9 mouse cellular contexts compared by ENCODE assay signal in genomic region chr15:52506930-52507329, GRCm38 (mm10).
A peak's percentile ranks its signal among the peaks of the same experiment; 100 is the strongest.
DNase-seq lines count a peak whose midpoint lies in the region; ATAC-seq and TF ChIP-seq lines count a peak whose summit lies in the region.
"Had no signal": no experiment of that assay in that cellular context is flagged by ENCODE, and none has a peak within 500 bp of the region (broad histone marks: within the 10 kb centered on the region; RNA-seq: fewer than 3 reads in every experiment).

No protein-coding gene starts in this region.

- H3K4me1 ChIP-seq in kidney, adult 2 months (ENCODE audit: control insufficient read depth, insufficient read depth, low read length): no peaks in the 10 kb centered on the region
- no peaks in the 10 kb centered on the region for H3K4me1 ChIP-seq in kidney, embryonic 16.5 days (ENCODE audit: insufficient read depth, low read length)

- 5% methylated on average over 7 of the region's 7 CpGs for WGBS in kidney, adult 2 months
- 4% methylated on average over 7 of the region's 7 CpGs for WGBS in kidney, embryonic 16.5 days

- H3K4me3 ChIP-seq in kidney, adult 2 months (ENCODE audit: insufficient read depth, low read depth, low read length): no peak overlapping the region
- H3K4me3 ChIP-seq in kidney, embryonic 16.5 days (ENCODE audit: low read length): no peak overlapping the region
- H3K4me3 ChIP-seq: heart, embryonic 13.5 days had no signal

- H3K9me3 ChIP-seq in kidney, embryonic 16.5 days (ENCODE audit: low read length): no peaks in the 10 kb centered on the region
- H3K9me3 ChIP-seq: heart, embryonic 13.5 days had no signal

- no peak overlapping the region for H3K9ac ChIP-seq in kidney, embryonic 16.5 days (replicated peaks; ENCODE audit: low read length)
- H3K9ac ChIP-seq: heart, embryonic 13.5 days had no signal

- peak; percentile 28 for DNase-seq in kidney, adult 2 months
- DNase-seq in CD4-positive helper T cell, adult 2 months (ENCODE audit: low read depth, low spot score): peak; percentile 34
- peak; percentile 6 for DNase-seq in T-cell, adult 2 months (ENCODE audit: low spot score)
- DNase-seq in cerebellum, postnatal 10 days: peak; percentile 82 to 85
- DNase-seq in heart, postnatal 4 days: peak; percentile 69
- DNase-seq in mesoderm, embryonic 11.5 days (ENCODE audit: low read depth, low spot score): peak; percentile 77

- no peak overlapping the region for H3K27ac ChIP-seq in kidney, adult 2 months (ENCODE audit: insufficient read depth, low read depth, low read length)
- H3K27ac ChIP-seq in kidney, embryonic 16.5 days (ENCODE audit: low read length): no peak overlapping the region
- H3K27ac ChIP-seq: heart, embryonic 13.5 days had no signal

- no peaks in the 10 kb centered on the region for H3K36me3 ChIP-seq in kidney, adult 2 months (ENCODE audit: control insufficient read depth, insufficient read depth, low read length)
- H3K36me3 ChIP-seq in kidney, embryonic 16.5 days (ENCODE audit: insufficient read depth, low read length): no peaks in the 10 kb centered on the region
- H3K36me3 ChIP-seq: heart, embryonic 13.5 days had no signal

- H3K27me3 ChIP-seq in kidney, adult 2 months (replicated peaks; ENCODE audit: control insufficient read depth, insufficient read depth, low read length): no peaks in the 10 kb centered on the region; the same call in 1 of the 2 replicates
- H3K27me3 ChIP-seq in kidney, embryonic 16.5 days (ENCODE audit: insufficient read depth, low read length): no peaks in the 10 kb centered on the region
- H3K27me3 ChIP-seq: heart, embryonic 13.5 days had no signal

- ATAC-seq in kidney, embryonic 16.5 days (ENCODE audit: low FRiP score, low TSS enrichment): no peak
- ATAC-seq in monocyte, adult 5-6 weeks (replicated peaks; ENCODE audit: insufficient number of reproducible peaks, low FRiP score, low TSS enrichment, poor library complexity, severe bottlenecking): no peak

- no peak for TF ChIP-seq POLR2A in kidney, adult 2 months (IDR thresholded peaks at IDR 0.05; ENCODE audit: low read depth, low read length)

- H3K4me2 ChIP-seq in kidney, embryonic 16.5 days (replicated peaks; ENCODE audit: low read depth, low read length): no peak overlapping the region
- H3K4me2 ChIP-seq: heart, embryonic 13.5 days had no signal

- TF ChIP-seq CTCF in kidney, adult 2 months (conservative IDR thresholded peaks at IDR 0.05; ENCODE audit: insufficient read depth, insufficient read length, low read depth, low read length): peak; percentile 71

Comparison
In these comparisons a context has a peak if more than half of its experiments do, and no peak if none do; other contexts are left out.
1. DNase-seq: peak in every context shown above with its lines; median percentile 84 in cerebellum, postnatal 10 days; 77 in mesoderm, embryonic 11.5 days; 69 in heart, postnatal 4 days; 34 in CD4-positive helper T cell, adult 2 months; 28 in kidney, adult 2 months; 6 in T-cell, adult 2 months.